Mouse (Mus musculus) 3T3-L1 (cell line): Measurements from ENCODE around the gene Nova1.

Source experiments
- DNase-seq: peaks from one replicate; pipeline ENCODE4 v3.0.0-alpha.2; 2015; ENCODE audit warnings: low read depth, low spot score

The Nova1 gene

DNA sequence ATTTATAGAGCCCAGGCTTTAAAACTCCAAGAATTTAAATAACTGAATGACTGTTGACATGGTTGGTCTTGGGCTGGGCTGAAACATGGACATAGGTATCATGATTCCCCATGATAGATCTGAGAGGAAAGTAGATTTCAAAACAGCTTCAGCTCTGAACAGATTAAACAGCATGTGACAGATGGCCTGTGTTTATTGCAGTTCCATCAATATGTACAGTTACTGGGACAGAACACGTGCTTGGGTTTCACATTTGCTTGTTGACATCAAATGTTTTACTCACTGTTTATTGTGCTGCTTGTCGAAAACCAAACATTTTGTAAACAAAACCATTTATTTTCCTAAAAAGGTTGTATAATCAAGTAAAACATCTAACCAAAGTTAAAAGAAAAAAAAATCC, 142.4 kb downstream of the Nova1 start:
- no peak for DNase-seq

- DNase-seq, result no peak
Measured at GRCm38 (mm10) chr12:46666706-46667105, 152.0 kb downstream of the Nova1 start.

GRCm38 (mm10) chr12:46646139-46646611, 172.6 kb downstream of the Nova1 start:
- DNase-seq, result no peak

DNA sequence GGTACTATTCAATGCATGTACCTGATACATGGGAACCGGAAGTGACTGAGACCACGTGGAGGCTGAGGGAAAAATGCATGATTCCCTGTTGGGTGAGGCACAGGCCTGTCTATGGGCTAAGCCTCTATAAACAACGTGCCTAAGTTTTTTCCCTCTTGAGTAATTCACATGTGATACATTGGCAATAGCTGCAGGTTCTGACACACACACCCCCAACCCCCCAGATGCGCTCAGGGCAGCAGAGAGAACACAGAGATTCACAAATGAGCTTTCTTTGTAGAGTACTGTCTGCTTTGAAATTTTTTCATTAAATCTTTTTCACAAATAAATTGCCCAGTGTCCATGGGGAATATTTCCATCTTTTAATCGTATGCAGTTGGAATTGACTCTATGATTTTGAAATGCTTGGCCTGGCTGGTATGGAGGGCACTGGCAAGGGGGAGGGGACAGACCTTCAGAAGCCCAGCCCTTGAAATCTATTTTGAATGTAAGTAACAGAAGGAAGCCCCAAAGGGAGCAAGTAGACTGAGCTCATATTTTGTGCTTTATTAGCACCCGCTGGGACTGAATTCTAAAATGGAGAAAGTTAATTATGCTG, 173.3 kb downstream of the Nova1 start:
- DNase-seq, result no peak
